Mouse (Mus musculus) embryonic facial prominence, embryonic 15.5 days (tissue): Measurements from ENCODE around the gene Slco6c1. TPM values are rescaled to one million over a fixed set of nuclear protein-coding genes. Genes with fewer than 3 reads are reported as not detected.

Experiments
- ATAC-seq: fragments of 200-750 bp; cut with Nextera tagmentation; 2 replicates; pipeline ENCODE4 v1.8.0; 2017; ENCODE audit warnings: low read depth, moderate TSS enrichment; ENCODE audit not compliant: insufficient number of reproducible peaks, low FRiP score, low TSS enrichment
- H3K27ac ChIP-seq: fragments of 300-500 bp; sonication (generic); replicated peaks from 2 replicates; pipeline ENCODE4 v1.5.1; 2015; ENCODE audit warnings: mild to moderate bottlenecking, inconsistent platforms
- H3K27me3 ChIP-seq: fragments of 300-500 bp; sonication (generic); 2 replicates; pipeline ENCODE4 v1.6.1; 2015; ENCODE audit warnings: inconsistent platforms
- H3K36me3 ChIP-seq: fragments of 300-500 bp; sonication (generic); 2 replicates; pipeline ENCODE4 v1.6.1; 2015; ENCODE audit warnings: mild to moderate bottlenecking, inconsistent platforms
- H3K4me1 ChIP-seq: fragments of 300-500 bp; sonication (generic); 2 replicates; pipeline ENCODE4 v1.6.1; 2015; ENCODE audit warnings: inconsistent platforms
- H3K4me2 ChIP-seq: fragments of 300-500 bp; sonication (generic); replicated peaks from 2 replicates; pipeline ENCODE4 v1.6.1; 2015; ENCODE audit warnings: mild to moderate bottlenecking, inconsistent platforms
- H3K4me3 ChIP-seq: fragments of 300-500 bp; sonication (generic); replicated peaks from 2 replicates; pipeline ENCODE4 v1.5.1; 2015; ENCODE audit warnings: mild to moderate bottlenecking, inconsistent platforms
- H3K9ac ChIP-seq: fragments of 300-500 bp; sonication (generic); 2 replicates; pipeline ENCODE4 v1.6.1; 2015; ENCODE audit warnings: inconsistent platforms
- H3K9me3 ChIP-seq: fragments of 300-500 bp; sonication (generic); replicated peaks from 2 replicates; pipeline ENCODE4 v1.6.1; 2016; ENCODE audit warnings: inconsistent platforms
- WGBS: fragments of 180-500 bp; shearing (Covaris S2); methylation state at CpG from one replicate; pipeline ENCODE4 v1.1.7; 2015; 5-methylcytosine and 5-hydroxymethylcytosine counted together
- polyA plus RNA-seq: library from polyadenylated mRNA; unstranded; fragments of >200 nt; fragmentation: Nextera tagmentation; extraction: Ambion mirVana; gene quantifications from 2 replicates; pipeline ENCODE4 v1.2.1, GENCODE M21; 2015

The Slco6c1 gene
- not detected in 2 replicates for polyA plus RNA-seq

DNA sequence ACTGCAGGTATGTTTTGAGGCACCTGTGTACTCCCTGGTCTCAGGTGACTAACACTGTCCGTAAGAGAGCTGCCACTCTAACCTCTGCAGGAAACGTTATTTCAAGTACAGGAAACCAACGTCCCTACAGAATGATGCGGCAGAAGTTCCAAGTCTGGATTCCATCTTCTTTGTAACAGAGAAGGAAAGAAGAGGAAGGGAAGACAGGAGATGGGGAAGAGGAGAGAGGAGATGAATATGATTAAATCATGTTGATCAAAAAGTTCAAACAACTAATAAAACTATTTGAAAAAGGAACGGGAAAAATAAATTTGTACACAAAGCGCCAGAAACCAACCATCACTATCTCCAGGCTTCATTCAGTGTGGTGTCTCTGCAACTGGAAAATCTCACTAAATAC, at the start of gene Slco6c1:
Gene Slco6c1 (minus strand): TSS at position 101 of the 400 bp plus-strand sequence.
- H3K36me3 ChIP-seq, result no peaks in the 10 kb centered on the region
- H3K4me3 ChIP-seq, result no peak within 1 kb of the TSS
- no peak for ATAC-seq
- H3K9ac ChIP-seq, result no peak within 1 kb of the TSS
- no peak within 1 kb of the TSS for H3K27ac ChIP-seq
- H3K4me2 ChIP-seq, result no peak within 1 kb of the TSS
- no peaks in the 10 kb centered on the region for H3K4me1 ChIP-seq
- H3K9me3 ChIP-seq, result no peaks in the 10 kb centered on the region
- no peaks in the 10 kb centered on the region for H3K27me3 ChIP-seq
- WGBS, result 90% methylated on average over 6 of the region's 6 CpGs

DNA sequence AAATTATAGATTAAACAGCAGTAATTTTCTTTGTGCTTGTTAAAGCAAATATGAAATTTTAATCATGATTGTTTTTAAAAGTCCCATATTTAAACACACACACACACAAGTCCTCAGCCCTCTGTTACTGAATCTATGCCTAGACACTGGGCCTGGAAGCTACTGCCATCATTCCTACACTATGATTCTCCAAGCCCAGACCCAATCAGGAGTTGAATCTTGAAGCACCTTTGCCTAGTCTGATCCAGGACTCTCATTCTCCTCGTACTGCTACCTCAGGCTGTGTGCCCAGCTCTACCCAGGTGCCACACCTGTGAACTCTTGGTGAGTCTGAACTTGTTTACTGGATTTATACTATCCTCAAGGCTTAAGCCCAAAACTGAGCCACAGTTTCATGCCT, 89.1 kb downstream of the Slco6c1 start:
- no peak for ATAC-seq
- Histone ChIP-seq H3K4me3 (no peak overlapping the region), H3K36me3 (no peaks in the 10 kb centered on the region), H3K27me3 (no peaks in the 10 kb centered on the region), H3K4me1 (no peaks in the 10 kb centered on the region), H3K27ac (no peak overlapping the region), H3K9ac (no peak overlapping the region), H3K9me3 (no peaks in the 10 kb centered on the region), H3K4me2 (no peak overlapping the region)
- 43% methylated on average over 1 of the region's 1 CpGs for WGBS

DNA sequence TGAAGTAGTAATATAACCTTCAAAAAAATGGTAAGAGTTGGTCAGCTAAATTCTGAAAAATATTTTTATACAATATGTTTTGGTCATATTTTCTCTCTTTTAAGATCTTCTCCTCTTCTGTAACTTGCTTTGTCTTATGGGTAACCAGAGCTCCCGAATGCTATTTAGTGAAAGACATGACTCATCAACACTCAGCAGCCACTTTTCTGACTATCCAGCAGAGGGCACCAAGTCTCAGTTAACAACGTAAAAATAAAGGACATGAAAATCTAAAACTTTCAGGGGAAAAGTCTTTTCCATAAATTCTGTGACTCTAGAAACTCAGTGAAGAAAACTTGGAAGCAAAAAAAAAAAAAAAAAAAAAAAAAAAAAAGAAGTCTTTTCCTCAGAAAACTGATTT, 89.6 kb downstream of the Slco6c1 start:
- H3K27ac ChIP-seq, result no peak overlapping the region
- no peak overlapping the region for H3K4me3 ChIP-seq
- 8% methylated on average over 2 of the region's 2 CpGs for WGBS
- no peaks in the 10 kb centered on the region for H3K4me1 ChIP-seq
- H3K4me2 ChIP-seq, result no peak overlapping the region
- no peaks in the 10 kb centered on the region for H3K9me3 ChIP-seq
- no peak overlapping the region for H3K9ac ChIP-seq
- H3K27me3 ChIP-seq, result no peaks in the 10 kb centered on the region
- ATAC-seq, result no peak
- H3K36me3 ChIP-seq, result no peaks in the 10 kb centered on the region

DNA sequence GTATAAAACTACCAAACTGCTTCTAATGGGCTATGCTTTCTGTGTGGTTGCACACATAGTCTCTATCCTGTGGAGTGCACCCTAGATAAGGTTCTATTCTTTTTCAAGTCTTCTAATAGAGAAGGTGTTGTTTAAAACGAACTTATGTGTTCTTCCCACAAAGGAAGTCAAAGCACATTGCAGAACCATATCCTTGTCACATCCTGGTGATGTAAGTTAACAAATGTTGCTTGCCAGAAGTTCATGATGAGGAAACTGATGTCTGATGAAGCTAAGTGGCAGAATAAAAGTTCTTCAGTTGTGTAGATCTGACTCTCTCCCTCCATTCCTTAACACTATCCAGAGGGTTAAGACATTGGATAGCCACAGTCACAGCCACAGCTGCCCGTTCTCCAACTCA, 90.1 kb downstream of the Slco6c1 start:
- no peak for ATAC-seq
- Histone ChIP-seq H3K4me2 (no peak overlapping the region), H3K9me3 (no peaks in the 10 kb centered on the region), H3K4me3 (no peak overlapping the region), H3K27me3 (no peaks in the 10 kb centered on the region), H3K4me1 (no peaks in the 10 kb centered on the region), H3K27ac (no peak overlapping the region), H3K36me3 (no peaks in the 10 kb centered on the region), H3K9ac (no peak overlapping the region)
- 53% methylated on average over 2 of the region's 2 CpGs for WGBS

DNA sequence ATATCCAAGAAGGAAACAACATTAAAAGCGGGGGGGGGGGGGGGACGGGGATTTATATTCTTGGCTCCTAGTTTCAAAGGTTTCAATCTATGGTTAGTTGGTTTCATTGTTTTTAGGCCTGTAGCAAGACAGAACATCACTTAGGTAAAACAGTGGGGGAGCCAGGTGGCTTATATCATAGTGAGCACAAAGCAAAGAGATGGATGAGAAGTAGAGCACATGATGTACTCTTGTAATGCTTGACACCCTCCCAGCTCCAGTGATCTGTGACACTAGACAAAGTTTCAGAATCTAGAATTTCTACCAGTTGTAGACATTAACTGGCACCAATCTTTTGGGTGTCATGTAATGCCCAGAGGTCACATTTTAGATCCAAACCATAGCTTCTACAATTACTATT, 106.7 kb downstream of the Slco6c1 start:
- Histone ChIP-seq H3K9ac (no peak overlapping the region), H3K9me3 (no peaks in the 10 kb centered on the region), H3K4me2 (no peak overlapping the region), H3K4me1 (no peaks in the 10 kb centered on the region), H3K27me3 (no peaks in the 10 kb centered on the region), H3K27ac (no peak overlapping the region), H3K4me3 (no peak overlapping the region), H3K36me3 (no peaks in the 10 kb centered on the region)
- WGBS, result 50% methylated on average over 2 of the region's 2 CpGs
- no peak for ATAC-seq

DNA sequence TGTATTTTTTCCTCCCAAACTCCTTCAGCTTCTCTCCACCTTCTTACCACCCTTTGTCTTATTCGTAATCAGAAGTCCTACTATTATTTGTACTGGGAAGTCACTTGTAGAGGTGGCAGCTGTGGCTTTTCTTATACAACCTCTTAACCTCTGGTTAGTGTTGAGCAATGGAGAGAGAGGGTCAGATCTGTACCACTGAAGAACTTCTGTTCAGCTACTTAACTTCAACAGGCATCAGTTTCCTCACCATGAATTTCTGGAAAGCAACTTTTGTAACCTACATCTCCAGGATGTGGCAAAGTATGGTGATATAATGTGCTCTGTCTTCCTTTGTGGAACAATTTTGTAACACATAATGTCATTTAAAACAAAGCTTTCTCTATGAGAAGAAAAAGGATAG, 108.7 kb downstream of the Slco6c1 start:
- no peak overlapping the region for H3K4me3 ChIP-seq

DNA sequence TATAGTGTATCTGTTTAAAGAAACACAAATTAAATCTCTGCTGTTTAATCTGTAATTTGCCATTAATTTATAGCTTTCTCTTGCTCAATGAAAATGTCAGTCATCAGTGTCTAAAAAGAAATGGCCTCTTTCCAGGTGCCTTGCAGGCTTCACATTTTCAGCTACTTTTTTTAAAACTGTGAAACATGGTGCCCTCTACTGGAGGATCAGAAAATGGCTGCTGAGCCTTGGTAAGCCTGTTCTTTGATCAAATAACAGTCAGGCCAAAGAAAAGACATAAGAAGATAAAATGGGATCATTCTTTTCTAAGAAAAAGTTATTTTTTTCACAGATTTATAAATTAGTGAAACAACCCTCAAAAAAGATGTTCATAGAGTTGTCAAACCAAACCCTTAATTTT, 109.1 kb downstream of the Slco6c1 start:
- Histone ChIP-seq H3K9me3 (no peaks in the 10 kb centered on the region), H3K27ac (no peak overlapping the region), H3K4me2 (no peak overlapping the region), H3K36me3 (no peaks in the 10 kb centered on the region), H3K27me3 (no peaks in the 10 kb centered on the region), H3K4me3 (no peak overlapping the region), H3K9ac (no peak overlapping the region), H3K4me1 (no peaks in the 10 kb centered on the region)
- no peak for ATAC-seq

More for the DNA sequence above, 108.7 kb downstream of the Slco6c1 start:
- H3K27me3 ChIP-seq, result no peaks in the 10 kb centered on the region
- no peaks in the 10 kb centered on the region for H3K4me1 ChIP-seq
- no peak overlapping the region for H3K27ac ChIP-seq
- H3K9me3 ChIP-seq, result no peaks in the 10 kb centered on the region
- no peak overlapping the region for H3K9ac ChIP-seq
- H3K4me2 ChIP-seq, result no peak overlapping the region
- 64% methylated on average over 1 of the region's 1 CpGs for WGBS
- ATAC-seq, result no peak
- no peaks in the 10 kb centered on the region for H3K36me3 ChIP-seq
